Mouse (Mus musculus) liver, embryonic 11.5 days (tissue): Measurements from ENCODE around the gene Tceanc2. TPM values are rescaled to one million over a fixed set of nuclear protein-coding genes. Genes with fewer than 3 reads are reported as not detected.
A peak's percentile ranks its signal among the peaks of the same experiment; 100 is the strongest.

ENCODE experiments used
- ATAC-seq: fragments of 200-750 bp; cut with Nextera tagmentation; replicated peaks from 2 replicates; pipeline ENCODE4 v1.8.0; 2017; ENCODE audit warnings: moderate number of reproducible peaks, mild to moderate bottlenecking, moderate TSS enrichment, moderate library complexity; ENCODE audit not compliant: low FRiP score
- DNase-seq: peaks from one replicate; pipeline ENCODE4 v3.0.0-alpha.2; 2017; ENCODE audit warnings: low spot score
- H3K27ac ChIP-seq: fragments of 300-500 bp; sonication (generic); 2 replicates; pipeline ENCODE4 v1.5.1; 2014; ENCODE audit warnings: mild to moderate bottlenecking, low read depth, low read length, control low read depth
- H3K27me3 ChIP-seq: fragments of 300-500 bp; sonication (generic); replicated peaks from 2 replicates; pipeline ENCODE4 v1.6.1; 2014; ENCODE audit warnings: low read length, mixed read lengths; ENCODE audit not compliant: control insufficient read depth, insufficient read depth
- H3K36me3 ChIP-seq: fragments of 300-500 bp; sonication (generic); 2 replicates; pipeline ENCODE4 v1.6.1; 2014; ENCODE audit warnings: mild to moderate bottlenecking, low read length, moderate library complexity, mixed read lengths; ENCODE audit not compliant: control insufficient read depth, insufficient read depth
- H3K4me1 ChIP-seq: fragments of 300-500 bp; sonication (generic); replicated peaks from 2 replicates; pipeline ENCODE4 v1.6.1; 2014; ENCODE audit warnings: low read length, mixed read lengths; ENCODE audit not compliant: control insufficient read depth, insufficient read depth
- H3K4me2 ChIP-seq: fragments of 300-500 bp; sonication (generic); 2 replicates; pipeline ENCODE4 v1.6.1; 2014; ENCODE audit warnings: mild to moderate bottlenecking, control low read depth, moderate library complexity
- H3K4me3 ChIP-seq: fragments of 300-500 bp; sonication (generic); 2 replicates; pipeline ENCODE4 v1.5.1; 2014; ENCODE audit warnings: low read depth, low read length, control low read depth
- H3K9ac ChIP-seq: fragments of 300-500 bp; sonication (generic); 2 replicates; pipeline ENCODE4 v1.6.1; 2014; ENCODE audit warnings: low read depth, low read length, control low read depth
- H3K9me3 ChIP-seq: fragments of 300-500 bp; sonication (generic); 2 replicates; pipeline ENCODE4 v1.6.1; 2016; ENCODE audit warnings: low read length, inconsistent platforms, mixed read lengths; ENCODE audit not compliant: control insufficient read depth
- WGBS: fragments of 180-500 bp; shearing (Covaris S2); extraction: QIAGEN DNeasy Blood & Tissue Kit; methylation state at CpG from one replicate; pipeline ENCODE4 v1.1.7; 2014; 5-methylcytosine and 5-hydroxymethylcytosine counted together
- polyA plus RNA-seq: library from polyadenylated mRNA; unstranded; fragments of >200 nt; fragmentation: Nextera tagmentation; extraction: Ambion mirVana; gene quantifications from 2 replicates; pipeline ENCODE4 v1.2.1, GENCODE M21; 2014

Tceanc2 gene
- polyA plus RNA-seq, 1 experiment from 2014 or later, result 23.0 TPM

DNA sequence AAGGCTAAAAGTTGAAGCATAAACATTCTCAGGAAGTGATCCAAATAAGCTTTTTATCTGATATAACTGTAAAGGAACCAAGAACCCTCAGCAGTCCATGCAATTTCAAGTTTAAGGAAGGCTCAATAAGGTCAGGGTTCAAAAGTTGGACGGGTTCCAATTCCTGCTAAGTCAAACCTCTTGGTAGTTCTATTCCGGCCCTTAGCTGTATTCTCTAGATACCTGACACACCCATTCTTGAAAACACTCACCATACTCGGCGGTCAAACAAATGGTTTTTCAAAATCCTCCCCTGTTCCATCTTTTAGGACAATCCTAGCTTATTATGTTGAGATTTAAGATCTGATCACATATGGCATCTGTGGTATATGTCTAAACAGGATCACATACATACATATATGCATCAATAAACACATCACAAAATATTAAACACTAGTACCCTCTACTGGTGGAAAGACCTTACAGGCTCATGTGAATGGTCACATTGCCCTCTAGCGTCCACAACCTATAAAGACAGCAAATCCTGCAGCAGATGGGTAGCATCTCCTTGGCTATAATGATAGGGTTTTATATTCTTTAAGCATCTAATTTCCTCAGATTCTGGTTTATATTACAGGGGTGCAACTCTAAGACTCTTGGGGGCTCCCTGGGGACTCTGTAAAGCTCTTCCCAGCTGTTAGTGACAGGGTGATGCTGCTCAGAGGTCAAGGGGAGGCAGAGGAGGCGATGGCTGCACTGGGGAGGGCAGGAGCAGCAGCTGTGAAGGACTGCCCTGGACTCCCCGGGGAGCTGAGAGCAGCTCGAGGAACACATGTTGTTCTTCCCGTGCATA is 14.9 kb downstream of the Tceanc2 start:
- H3K27ac ChIP-seq, result no peak overlapping the region
- no peaks in the 10 kb centered on the region for H3K4me1 ChIP-seq
- peaks cover 6% of the 10 kb centered on the region for H3K36me3 ChIP-seq
- DNase-seq (no peak), ATAC-seq (peak; percentile 53)
- H3K4me2 ChIP-seq, result no peak overlapping the region
- 52% methylated on average over 9 of the region's 9 CpGs for WGBS
- H3K27me3 ChIP-seq, result no peaks in the 10 kb centered on the region
- no peak overlapping the region for H3K4me3 ChIP-seq
- no peaks in the 10 kb centered on the region for H3K9me3 ChIP-seq
- H3K9ac ChIP-seq, result no peak overlapping the region

DNA sequence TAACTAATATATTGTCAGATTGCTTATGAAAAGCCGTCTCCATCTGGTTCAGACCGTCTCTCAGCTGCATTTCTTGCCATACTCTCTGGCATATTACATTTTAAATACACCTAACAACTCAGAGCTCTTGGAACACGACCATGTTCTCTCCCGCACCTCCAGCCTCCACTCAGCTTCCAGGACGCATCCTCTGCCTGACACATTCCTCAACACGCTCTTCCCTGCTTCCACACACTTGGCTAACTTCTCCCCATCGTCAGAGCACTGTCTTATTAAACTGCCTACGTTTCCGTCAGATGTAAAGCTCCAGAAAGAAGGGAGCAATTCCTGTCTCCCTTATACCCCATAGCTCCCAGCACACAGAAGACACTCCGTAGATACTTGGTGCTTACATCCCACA is 15.6 kb downstream of the Tceanc2 start:
- Histone ChIP-seq H3K27ac (no peak overlapping the region), H3K4me2 (no peak overlapping the region), H3K4me1 (no peaks in the 10 kb centered on the region), H3K9me3 (no peaks in the 10 kb centered on the region), H3K27me3 (no peaks in the 10 kb centered on the region), H3K9ac (no peak overlapping the region), H3K36me3 (peaks cover 6% of the 10 kb centered on the region), H3K4me3 (no peak overlapping the region)
- ATAC-seq (no peak), DNase-seq (no peak)
- 87% methylated on average over 10 of the region's 10 CpGs for WGBS

DNA sequence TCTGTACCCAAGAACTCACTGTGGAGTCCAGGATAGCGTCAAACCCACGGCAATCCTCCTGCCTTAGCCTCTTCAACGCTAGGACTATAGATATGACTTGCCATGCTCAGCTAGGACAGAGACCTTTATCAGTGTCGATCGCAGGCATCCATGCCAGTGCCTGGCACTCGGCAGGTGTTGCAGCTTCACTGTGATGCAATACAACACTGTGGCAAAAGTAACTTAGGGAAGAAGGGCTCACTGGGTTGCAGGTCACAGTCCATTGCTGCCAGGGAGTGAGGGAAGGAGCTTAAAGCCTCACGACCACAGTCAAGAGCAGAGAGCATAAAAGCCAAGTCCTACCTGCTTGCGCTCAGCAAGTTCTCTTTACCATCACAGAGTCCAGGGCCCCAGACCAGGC is 18.7 kb downstream of the Tceanc2 start:
- DNase-seq (no peak), ATAC-seq (no peak)
- no peaks in the 10 kb centered on the region for H3K9me3 ChIP-seq
- H3K36me3 ChIP-seq, result peaks cover 2% of the 10 kb centered on the region
- H3K27me3 ChIP-seq, result no peaks in the 10 kb centered on the region
- 89% methylated on average over 8 of the region's 8 CpGs for WGBS
- H3K4me2 ChIP-seq, result no peak overlapping the region
- no peak overlapping the region for H3K27ac ChIP-seq
- no peak overlapping the region for H3K4me3 ChIP-seq
- H3K9ac ChIP-seq, result no peak overlapping the region
- H3K4me1 ChIP-seq, result no peaks in the 10 kb centered on the region

DNA sequence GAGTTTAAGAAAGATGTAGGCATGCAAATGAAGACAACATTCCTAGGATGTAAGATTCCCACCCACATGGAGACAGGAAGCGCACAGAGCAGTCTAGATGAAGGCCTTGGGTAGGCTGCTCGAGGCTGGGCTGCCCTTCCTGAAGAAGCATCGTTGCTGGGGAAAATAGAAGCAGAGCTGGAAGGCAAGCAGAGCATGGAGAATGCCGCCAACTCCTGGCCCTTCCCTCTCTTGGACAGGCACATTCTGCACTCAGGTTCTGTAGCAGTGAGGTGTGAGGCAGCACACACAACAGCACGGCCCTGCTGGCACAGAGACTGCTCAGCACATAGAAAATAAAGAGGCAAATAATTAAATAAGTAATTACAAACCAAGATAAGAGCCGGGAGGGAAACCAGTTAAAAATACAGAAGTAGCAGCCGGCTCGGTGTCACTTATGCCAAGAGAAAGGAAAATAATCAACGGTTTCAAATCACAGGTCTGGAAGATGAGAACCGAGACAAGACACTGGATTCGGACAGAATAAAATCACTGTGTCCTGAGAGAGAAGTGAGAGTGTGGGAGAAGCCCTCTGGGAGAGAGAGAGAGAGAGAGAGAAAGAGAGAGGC is 19.6 kb downstream of the Tceanc2 start:
- H3K4me1 ChIP-seq, result no peaks in the 10 kb centered on the region
- no peak overlapping the region for H3K4me2 ChIP-seq
- H3K4me3 ChIP-seq, result no peak overlapping the region
- no peak overlapping the region for H3K9ac ChIP-seq
- H3K9me3 ChIP-seq, result no peaks in the 10 kb centered on the region
- 0 out of 2 replicates have a peak, but pooled peaks cover 3% of the 10 kb centered on the region for H3K36me3 ChIP-seq
- no peak overlapping the region for H3K27ac ChIP-seq
- ATAC-seq (no peak), DNase-seq (no peak)
- 85% methylated on average over 11 of the region's 11 CpGs for WGBS
- no peaks in the 10 kb centered on the region for H3K27me3 ChIP-seq

DNA sequence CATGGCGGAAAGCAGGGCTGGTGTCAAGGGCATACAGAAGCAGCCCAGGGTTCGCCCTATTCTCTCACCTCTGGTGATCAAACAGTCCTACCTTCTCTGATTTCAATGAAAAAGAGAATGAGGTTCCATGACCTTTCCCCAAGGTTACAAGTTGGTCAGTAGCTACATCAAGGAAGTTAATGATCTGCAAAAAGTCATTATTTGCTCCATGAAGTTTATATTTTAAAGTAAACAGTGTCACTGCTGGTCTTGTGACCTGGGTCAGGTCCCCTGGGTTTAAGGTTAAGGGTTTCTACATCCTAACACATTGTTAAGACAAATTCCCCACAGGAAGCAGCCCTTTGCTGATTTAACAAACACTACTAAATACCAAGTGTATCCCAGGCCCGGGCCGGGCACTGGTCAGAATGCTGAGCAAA is 21.9 kb downstream of the Tceanc2 start:
- Histone ChIP-seq H3K36me3 (0 out of 2 replicates have a peak, but pooled peaks cover 3% of the 10 kb centered on the region), H3K4me2 (no peak overlapping the region), H3K27ac (no peak overlapping the region), H3K4me3 (no peak overlapping the region), H3K9me3 (no peaks in the 10 kb centered on the region), H3K4me1 (no peaks in the 10 kb centered on the region), H3K9ac (no peak overlapping the region), H3K27me3 (no peaks in the 10 kb centered on the region)
- DNase-seq (no peak), ATAC-seq (no peak)
- WGBS, result 77% methylated on average over 4 of the region's 4 CpGs

DNA sequence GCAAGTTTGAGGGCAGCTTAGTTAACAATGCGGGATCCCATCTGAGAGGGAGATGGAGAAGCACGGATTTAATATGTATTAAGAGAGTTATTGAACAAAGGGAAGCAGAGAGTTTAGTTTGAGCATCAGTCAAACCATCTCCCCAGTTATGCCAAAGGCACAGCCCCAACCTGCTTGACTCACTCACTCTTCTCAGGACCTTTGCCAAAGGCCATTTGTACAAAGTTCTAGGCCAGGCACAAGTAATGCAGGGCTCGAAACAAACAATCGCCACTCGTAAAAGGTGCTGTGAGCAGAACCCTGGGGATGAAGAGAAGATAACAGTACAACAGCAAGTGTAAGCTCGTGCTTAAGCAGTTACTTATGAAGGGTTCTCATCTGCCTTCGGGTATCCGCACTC is 26.3 kb downstream of the Tceanc2 start:
- no peaks in the 10 kb centered on the region for H3K27me3 ChIP-seq
- 87% methylated on average over 8 of the region's 8 CpGs for WGBS
- H3K4me3 ChIP-seq, result no peak overlapping the region
- no peaks in the 10 kb centered on the region for H3K4me1 ChIP-seq
- no peak for ATAC-seq
- DNase-seq, result no peak
- H3K9ac ChIP-seq, result no peak overlapping the region
- H3K4me2 ChIP-seq, result no peak overlapping the region
- no peaks in the 10 kb centered on the region for H3K9me3 ChIP-seq
- no peak overlapping the region for H3K27ac ChIP-seq
- peaks cover 13% of the 10 kb centered on the region for H3K36me3 ChIP-seq

DNA sequence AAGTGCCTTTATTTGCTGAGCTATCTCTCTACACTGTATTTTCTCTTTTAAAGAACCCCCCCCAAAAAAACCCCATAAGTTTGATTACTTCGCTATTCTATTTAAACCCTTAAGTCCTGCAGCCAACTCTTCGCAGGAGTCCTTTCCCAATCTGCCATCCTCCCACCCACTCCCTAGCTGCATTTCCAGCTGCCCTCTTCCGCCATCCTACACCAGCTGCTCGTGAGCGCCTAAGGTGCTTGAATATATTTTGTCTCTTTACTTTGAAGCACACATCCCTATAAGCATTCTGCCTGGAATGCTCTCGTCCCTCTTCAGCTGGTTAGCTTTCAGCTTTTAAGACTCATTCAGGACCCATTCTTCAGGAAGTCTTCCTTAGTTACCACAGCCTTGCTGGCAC is 27.9 kb downstream of the Tceanc2 start:
- Histone ChIP-seq H3K4me3 (no peak overlapping the region), H3K4me1 (no peaks in the 10 kb centered on the region), H3K9me3 (no peaks in the 10 kb centered on the region), H3K36me3 (peaks cover 21% of the 10 kb centered on the region), H3K27ac (no peak overlapping the region), H3K9ac (no peak overlapping the region), H3K4me2 (no peak overlapping the region), H3K27me3 (no peaks in the 10 kb centered on the region)
- DNase-seq (no peak), ATAC-seq (no peak)
- 84% methylated on average over 6 of the region's 6 CpGs for WGBS

DNA sequence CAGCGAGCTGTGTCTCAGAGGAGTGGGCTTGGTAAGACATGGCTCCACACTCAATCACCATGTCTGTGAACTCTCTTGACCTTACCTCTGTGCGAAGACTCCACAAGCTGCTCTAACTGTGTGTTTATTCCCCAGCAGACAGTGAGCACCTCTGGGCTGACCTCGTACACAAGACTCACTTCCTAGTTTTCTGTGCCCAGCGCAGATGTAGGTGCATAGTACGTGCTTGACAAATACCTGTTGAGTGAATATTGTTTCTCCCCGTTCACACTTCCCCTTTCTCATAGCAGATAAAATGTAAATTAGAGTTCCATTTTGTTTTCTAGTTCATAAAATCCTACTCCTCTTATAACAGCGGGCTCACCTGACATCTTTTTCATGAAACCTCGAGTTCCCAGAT is 35.4 kb downstream of the Tceanc2 start:
- peaks cover 8% of the 10 kb centered on the region; the same call in 1 of the 2 replicates for H3K4me1 ChIP-seq
- no peak overlapping the region for H3K27ac ChIP-seq
- peaks cover 15% of the 10 kb centered on the region for H3K36me3 ChIP-seq
- no peak for DNase-seq
- no peaks in the 10 kb centered on the region for H3K27me3 ChIP-seq
- H3K4me3 ChIP-seq, result no peak overlapping the region
- no peak overlapping the region for H3K9ac ChIP-seq
- H3K9me3 ChIP-seq, result no peaks in the 10 kb centered on the region
- no peak overlapping the region for H3K4me2 ChIP-seq
- WGBS, result 81% methylated on average over 8 of the region's 8 CpGs
- no peak for ATAC-seq
